Mouse (Mus musculus) stomach, postnatal 0 days (tissue): ENCODE data around the gene Epyc.

ENCODE experiments used
- CTCF ChIP-seq: IDR thresholded peaks from 2 replicates; pipeline ENCODE4 v1.5.1; 2016; ENCODE audit warnings: antibody characterized with exemption, low read depth, mild to moderate bottlenecking, moderate library complexity
- EP300 ChIP-seq: optimal IDR thresholded peaks from 2 replicates; pipeline ENCODE3; 2016; ENCODE audit warnings: antibody characterized with exemption

DNA sequence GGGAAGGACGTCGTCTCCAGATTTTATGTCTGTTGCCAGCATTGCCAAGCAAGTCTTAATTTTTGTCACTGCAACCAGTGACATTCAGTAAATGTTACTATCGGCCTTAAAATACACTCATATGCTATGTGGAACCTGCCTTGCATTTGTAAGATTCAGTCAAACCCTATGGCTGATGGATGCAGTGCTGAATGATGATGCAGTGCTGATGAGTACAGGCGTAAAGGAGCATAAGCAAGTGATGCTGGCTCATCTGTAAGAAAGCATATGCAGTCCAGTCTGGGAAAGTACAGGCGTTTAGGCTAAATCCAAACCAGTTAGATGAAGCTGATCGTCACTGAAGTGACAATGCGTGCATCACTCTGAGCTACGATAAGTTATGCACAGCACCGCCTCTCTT lies 78.8 kb downstream of the Epyc start:
- no peak for TF ChIP-seq EP300
- TF ChIP-seq CTCF = no peak
